Mouse (Mus musculus) kidney, embryonic 14.5 days (tissue): ENCODE measurements around the gene Polk. TPM values are rescaled to one million over a fixed set of nuclear protein-coding genes. Genes with fewer than 3 reads are reported as not detected.

Source experiments
- polyA plus RNA-seq: library from polyadenylated mRNA; unstranded; fragments of >200 nt; fragmentation: Nextera tagmentation; extraction: Ambion mirVana; gene quantifications from 2 replicates; pipeline ENCODE4 v1.2.1, GENCODE M21; 2014

Gene Polk
- polyA plus RNA-seq, 1 experiment from 2014 or later: 10.8 TPM

Other genes with a start within 250 kb of the Polk start
- 17.4 and 18.4 TPM in 2 replicates for gene Poc5, start 154.3 kb downstream of the Polk start, polyA plus RNA-seq
- 0.28 TPM in 1 of 2 replicates, not detected in the other for gene Ankdd1b, start 71.4 kb downstream of the Polk start, polyA plus RNA-seq
- gene Gm17622, start 51.8 kb downstream of the Polk start, polyA plus RNA-seq: not detected in 2 replicates
- 8.4 and 13.4 TPM in 2 replicates for gene Col4a3bp, start within 50 bp of the Polk start, polyA plus RNA-seq
- 44.8 and 89.8 TPM in 2 replicates for gene Hmgcr, start 128.4 kb upstream of the Polk start, polyA plus RNA-seq
- not detected in 2 replicates for gene Ankrd31, start 205.7 kb upstream of the Polk start, polyA plus RNA-seq